Mouse (Mus musculus) G1E (cell line): Measurements from ENCODE around the gene Fam53a.
A peak's percentile ranks its signal among the peaks of the same experiment; 100 is the strongest.

ENCODE experiments used
- CTCF ChIP-seq: IDR thresholded peaks from 2 replicates; pipeline ENCODE4 v1.5.1; 2012; ENCODE audit warnings: low read depth, low read length, inconsistent platforms, mixed read lengths
- GATA1 ChIP-seq: IDR thresholded peaks from 2 replicates; pipeline ENCODE4 v1.6.1; 2012; ENCODE audit warnings: borderline replicate concordance, low read length, inconsistent platforms, mixed read lengths
- GATA2 ChIP-seq: IDR thresholded peaks from 2 replicates; pipeline ENCODE4 v1.6.1; 2012; ENCODE audit warnings: low read depth, low read length, inconsistent platforms, borderline replicate concordance
- POLR2AphosphoS5 ChIP-seq: IDR thresholded peaks from 2 replicates; pipeline ENCODE4 v1.6.1; 2012; ENCODE audit warnings: low read depth, low read length, inconsistent platforms; ENCODE audit not compliant: insufficient replicate concordance
- TAL1 ChIP-seq: conservative IDR thresholded peaks from 2 replicates; pipeline ENCODE4 v1.6.1; 2012; ENCODE audit warnings: low read depth, low read length, inconsistent platforms, mixed read lengths

DNA sequence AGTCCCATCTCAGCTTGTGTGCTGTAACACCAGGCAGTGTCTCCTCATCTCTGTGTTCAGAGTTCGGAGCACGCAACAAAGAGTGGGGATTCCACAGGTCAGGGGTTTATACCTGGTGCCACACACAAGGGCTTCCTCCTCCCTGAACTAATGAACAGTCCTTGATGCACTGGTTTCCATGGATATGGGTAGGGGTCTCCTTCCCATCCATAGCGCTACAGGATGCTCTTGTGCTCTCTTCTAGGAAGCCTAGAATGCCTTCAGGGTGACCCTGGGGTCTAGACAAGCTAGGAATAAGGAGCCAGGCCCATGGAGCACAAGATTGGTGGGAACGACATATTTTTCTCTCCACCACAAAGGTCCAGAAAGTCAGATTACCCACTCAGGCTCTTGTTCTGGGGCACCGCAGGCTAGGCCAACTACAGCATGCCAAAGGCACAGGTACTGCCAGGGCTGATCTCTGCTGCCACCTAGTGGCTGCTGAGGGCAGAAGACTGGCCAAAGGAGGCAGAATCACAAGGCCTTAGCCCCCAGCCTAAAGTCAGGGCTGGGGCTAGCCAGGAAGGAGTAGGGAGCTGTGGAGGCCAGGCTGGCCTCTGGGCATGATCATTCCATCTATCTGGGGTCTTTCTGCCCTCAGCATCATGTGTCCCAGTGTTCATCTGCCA lies 40.1 kb downstream of the Fam53a start:
- TF ChIP-seq CTCF (peak; percentile 92), GATA2 (no peak), GATA1 (no peak), TAL1 (no peak), POLR2AphosphoS5 (no peak)
